Mouse (Mus musculus) hindbrain, postnatal 0 days (tissue): ENCODE data around the gene Chst2. TPM values are rescaled to one million over a fixed set of nuclear protein-coding genes. Genes with fewer than 3 reads are reported as not detected.
A peak's percentile ranks its signal among the peaks of the same experiment; 100 is the strongest.

Experiments used
- ATAC-seq: fragments of 200-750 bp; cut with Nextera tagmentation; 2 replicates; pipeline ENCODE4 v1.8.0; 2017; ENCODE audit warnings: mild to moderate bottlenecking, moderate TSS enrichment, moderate library complexity
- DNase-seq: peaks from one replicate; pipeline ENCODE4 v3.0.0-alpha.2; 2015; ENCODE audit warnings: low spot score
- H3K27ac ChIP-seq: fragments of 300-500 bp; sonication (generic); 2 replicates; pipeline ENCODE4 v1.5.1; 2014; ENCODE audit warnings: mild to moderate bottlenecking
- H3K27me3 ChIP-seq: fragments of 300-500 bp; sonication (generic); 2 replicates; pipeline ENCODE4 v1.6.1; 2014; ENCODE audit warnings: low read length, mixed read lengths; ENCODE audit not compliant: insufficient read depth
- H3K36me3 ChIP-seq: fragments of 300-500 bp; sonication (generic); 2 replicates; pipeline ENCODE4 v1.6.1; 2014; ENCODE audit warnings: low read length, mixed read lengths; ENCODE audit not compliant: insufficient read depth
- H3K4me1 ChIP-seq: fragments of 300-500 bp; sonication (generic); 2 replicates; pipeline ENCODE4 v1.6.1; 2014; ENCODE audit warnings: antibody characterized with exemption, low read length, mixed read lengths; ENCODE audit not compliant: insufficient read depth
- H3K4me2 ChIP-seq: fragments of 300-500 bp; sonication (generic); 2 replicates; pipeline ENCODE4 v1.6.1; 2014; ENCODE audit warnings: low read depth, mild to moderate bottlenecking, low read length, moderate library complexity, mixed read lengths
- H3K4me3 ChIP-seq: fragments of 300-500 bp; sonication (generic); 2 replicates; pipeline ENCODE4 v1.5.1; 2014; ENCODE audit warnings: low read length
- H3K9ac ChIP-seq: fragments of 300-500 bp; sonication (generic); replicated peaks from 2 replicates; pipeline ENCODE4 v1.6.1; 2014; ENCODE audit warnings: mild to moderate bottlenecking, low read length, moderate library complexity, mixed read lengths
- H3K9me3 ChIP-seq: fragments of 300-500 bp; sonication (generic); 2 replicates; pipeline ENCODE4 v1.6.1; 2016; ENCODE audit warnings: low read length, mixed read lengths
- CTCF ChIP-seq: IDR thresholded peaks from 2 replicates; pipeline ENCODE4 v1.5.1; 2016; ENCODE audit warnings: antibody characterized with exemption, control low read depth, low read depth
- WGBS: fragments of 180-500 bp; shearing (Covaris S2); extraction: QIAGEN DNeasy Blood & Tissue Kit; methylation state at CpG from one replicate; pipeline ENCODE4 v1.1.7; 2014; 5-methylcytosine and 5-hydroxymethylcytosine counted together
- polyA plus RNA-seq: library from polyadenylated mRNA; unstranded; fragments of >200 nt; fragmentation: Nextera tagmentation; extraction: Ambion mirVana; gene quantifications from 2 replicates; pipeline ENCODE4 v1.2.1, GENCODE M21; 2015
- total RNA-seq: library from RNA; depleted of rRNA; stranded (reverse); fragments of >200 nt; gene quantifications from 2 replicates; pipeline ENCODE4 v1.2.3, GENCODE M21; 2014

Gene Chst2
- total and polyA plus RNA-seq, 2 experiments from 2014 or later, result 28.0 to 73.8 TPM

DNA sequence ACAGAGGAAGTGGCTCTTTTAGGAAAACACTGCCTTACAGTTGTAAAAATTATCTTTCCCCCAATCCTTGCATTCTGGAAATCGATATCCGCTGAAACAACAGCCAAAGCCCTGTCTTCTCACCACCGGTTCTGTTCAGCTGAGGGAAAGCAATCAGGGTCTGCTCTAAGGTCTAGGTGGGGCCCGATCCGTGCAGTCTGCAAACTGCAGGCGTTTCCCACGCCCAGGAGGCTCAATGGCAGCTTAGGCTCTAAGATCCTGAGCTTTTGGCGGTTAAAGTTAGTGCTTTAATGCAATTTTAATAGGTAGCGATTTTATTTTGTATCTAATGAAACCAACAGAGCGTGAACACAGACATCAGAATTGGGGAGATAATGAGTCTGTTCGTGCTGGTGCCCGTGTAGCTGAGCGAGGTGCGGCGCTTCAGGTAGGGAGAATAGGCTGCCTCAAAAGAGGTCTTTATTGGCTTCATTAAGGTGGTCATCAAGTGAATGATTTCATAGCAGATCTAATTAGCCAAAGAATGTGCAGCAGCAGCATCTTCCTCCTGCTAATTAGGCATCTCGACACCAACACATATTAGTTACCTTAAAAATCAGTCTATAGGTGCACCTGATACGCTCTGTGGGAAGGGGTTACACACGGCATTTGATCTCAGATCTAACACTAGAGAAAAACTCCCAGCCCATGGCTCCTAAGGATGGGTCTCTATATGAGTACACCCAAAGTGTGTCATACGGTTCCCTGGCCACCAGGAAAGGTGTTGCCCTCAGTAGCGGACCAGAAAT lies 29.2 kb upstream of the Chst2 start:
- Histone ChIP-seq H3K27me3 (no peaks in the 10 kb centered on the region), H3K27ac (no peak overlapping the region), H3K4me2 (no peak overlapping the region), H3K4me3 (no peak overlapping the region), H3K36me3 (no peaks in the 10 kb centered on the region), H3K9me3 (no peaks in the 10 kb centered on the region), H3K9ac (no peak overlapping the region), H3K4me1 (no peaks in the 10 kb centered on the region)
- ATAC-seq (peak; percentile 50), DNase-seq (no peak)
- 75% methylated on average over 20 of the region's 20 CpGs for WGBS
- no peak for TF ChIP-seq CTCF

DNA sequence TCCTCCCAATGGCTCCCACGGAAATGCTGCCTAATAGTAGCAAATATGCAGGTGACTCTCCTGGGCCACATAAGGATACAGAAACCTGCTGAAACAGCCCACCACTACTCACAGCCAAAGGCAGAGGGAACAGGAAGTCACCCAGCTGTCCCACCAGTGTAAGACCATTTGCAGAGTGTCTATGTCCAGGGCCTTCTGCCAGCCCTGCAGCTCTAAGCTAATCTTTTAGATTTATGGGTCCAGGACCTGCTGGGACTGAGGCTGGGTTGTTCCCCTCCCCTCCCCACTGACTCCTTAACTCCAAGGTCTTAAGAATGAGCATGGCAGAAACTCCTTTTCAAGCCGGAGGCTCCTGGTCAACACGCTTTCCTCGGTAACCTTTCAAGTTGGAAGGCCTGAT lies 21.8 kb upstream of the Chst2 start:
- 84% methylated on average over 4 of the region's 4 CpGs for WGBS
- H3K36me3 ChIP-seq, result no peaks in the 10 kb centered on the region
- TF ChIP-seq CTCF, result no peak
- H3K4me2 ChIP-seq, result no peak overlapping the region
- no peak overlapping the region for H3K27ac ChIP-seq
- H3K9me3 ChIP-seq, result no peaks in the 10 kb centered on the region
- H3K4me1 ChIP-seq, result no peaks in the 10 kb centered on the region
- H3K27me3 ChIP-seq, result no peaks in the 10 kb centered on the region
- ATAC-seq (no peak), DNase-seq (no peak)
- H3K4me3 ChIP-seq, result no peak overlapping the region
- no peak overlapping the region for H3K9ac ChIP-seq

DNA sequence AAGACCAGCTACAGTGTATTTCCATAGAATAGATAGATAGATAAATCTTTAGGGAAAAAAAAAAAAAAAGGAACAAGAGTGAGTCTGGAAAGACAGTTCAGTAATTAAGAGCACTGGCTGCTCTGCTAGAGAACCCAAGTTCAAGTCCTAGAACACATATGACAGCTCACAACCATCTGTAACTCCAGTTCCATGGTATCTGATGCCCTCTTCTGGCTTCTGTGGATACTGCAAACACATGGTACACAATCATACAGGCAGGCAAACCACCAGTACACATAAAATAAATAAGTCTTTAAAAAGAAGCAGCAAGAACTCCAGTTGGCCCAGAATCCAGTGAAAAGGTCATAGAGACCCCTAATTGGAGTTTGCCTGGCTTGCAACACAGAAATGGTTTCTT lies 7.4 kb upstream of the Chst2 start:
- Histone ChIP-seq H3K4me3 (no peak overlapping the region), H3K9me3 (no peaks in the 10 kb centered on the region), H3K4me2 (no peak overlapping the region), H3K27ac (no peak overlapping the region), H3K4me1 (no peaks in the 10 kb centered on the region), H3K9ac (no peak overlapping the region), H3K36me3 (no peaks in the 10 kb centered on the region), H3K27me3 (no peaks in the 10 kb centered on the region)
- no peak for ATAC-seq
- no peak for DNase-seq
- 0 out of 2 replicates have a peak, but pooled peaks have one; percentile 18 for TF ChIP-seq CTCF

GRCm38 (mm10) chr9:95412047-95412446 lies 5.5 kb upstream of the Chst2 start:
- WGBS, result 90% methylated on average over 4 of the region's 4 CpGs
- H3K4me1 ChIP-seq, result no peaks in the 10 kb centered on the region
- no peaks in the 10 kb centered on the region for H3K27me3 ChIP-seq
- no peaks in the 10 kb centered on the region for H3K9me3 ChIP-seq
- DNase-seq (no peak), ATAC-seq (no peak)
- no peak overlapping the region for H3K9ac ChIP-seq
- no peak overlapping the region for H3K4me3 ChIP-seq
- no peaks in the 10 kb centered on the region for H3K36me3 ChIP-seq
- H3K27ac ChIP-seq, result no peak overlapping the region
- H3K4me2 ChIP-seq, result no peak overlapping the region
- no peak for TF ChIP-seq CTCF

GRCm38 (mm10) chr9:95407586-95408220 lies 1.2 kb upstream of the Chst2 start:
- Histone ChIP-seq H3K27ac (peak overlapping the region; percentile 82), H3K4me2 (peak overlapping the region; percentile 94), H3K4me3 (peak overlapping the region; percentile 83), H3K36me3 (no peaks in the 10 kb centered on the region), H3K4me1 (peaks cover 6% of the 10 kb centered on the region; the same call in 1 of the 2 replicates), H3K9ac (peak overlapping the region; percentile 83), H3K27me3 (no peaks in the 10 kb centered on the region), H3K9me3 (no peaks in the 10 kb centered on the region)
- no peak for TF ChIP-seq CTCF
- WGBS, result under 1% methylated on average over 24 of the region's 24 CpGs
- DNase-seq (no peak), ATAC-seq (peak; percentile 58)

- Histone ChIP-seq H3K4me1 (peaks cover 6% of the 10 kb centered on the region; the same call in 1 of the 2 replicates), H3K27me3 (no peaks in the 10 kb centered on the region), H3K4me3 (peak overlapping the region; percentile 83), H3K4me2 (peak overlapping the region; percentile 94), H3K9me3 (no peaks in the 10 kb centered on the region), H3K9ac (peak overlapping the region; percentile 83), H3K27ac (peak overlapping the region; percentile 82), H3K36me3 (no peaks in the 10 kb centered on the region)
- TF ChIP-seq CTCF, result no peak
- WGBS, result under 1% methylated on average over 66 of the region's 72 CpGs
- ATAC-seq (peak; percentile 43), DNase-seq (peak; percentile 51)
These were observed 464 bp downstream of the Chst2 start for GRCm38 (mm10) chr9:95405946-95406570.
